Mouse (Mus musculus) megakaryocyte, embryonic 14.5 days (primary cell): ENCODE measurements around the gene Slc6a21.

Source experiments
- FLI1 ChIP-seq: IDR thresholded peaks from 2 replicates; pipeline ENCODE4 v1.6.1; 2012; ENCODE audit warnings: low read length, inconsistent platforms, mixed read lengths
- GATA1 ChIP-seq: IDR thresholded peaks from 3 replicates; pipeline ENCODE4 v1.6.1; 2012; ENCODE audit warnings: mixed read lengths, low read length, inconsistent platforms, borderline replicate concordance

GRCm38 (mm10) chr7:45331502-45331901 lies 54.2 kb downstream of the Slc6a21 start:
- no peak for TF ChIP-seq GATA1
- no peak for TF ChIP-seq FLI1
